ENCODE assay signal across 13 mouse cellular contexts in genomic region chr7:49766166-49766565, GRCm38 (mm10).
"Had no signal": no experiment of that assay in that cellular context is flagged by ENCODE, and none has a peak within 500 bp of the region (broad histone marks: within the 10 kb centered on the region; RNA-seq: fewer than 3 reads in every experiment).

No protein-coding gene starts in this region.

- H3K36me3 ChIP-seq: limb, embryonic 12.5 days; limb, embryonic 15.5 days had no signal

- H3K27me3 ChIP-seq: limb, embryonic 12.5 days; limb, embryonic 15.5 days; liver, embryonic 13.5 days had no signal

- H3K9ac ChIP-seq: limb, embryonic 12.5 days; limb, embryonic 15.5 days; liver, embryonic 13.5 days had no signal

- H3K9me3 ChIP-seq: limb, embryonic 12.5 days; limb, embryonic 15.5 days; liver, embryonic 13.5 days had no signal

- H3K4me2 ChIP-seq: limb, embryonic 12.5 days; limb, embryonic 15.5 days; liver, embryonic 13.5 days; midbrain, embryonic 11.5 days had no signal

- H3K4me3 ChIP-seq: limb, embryonic 12.5 days; limb, embryonic 15.5 days; liver, embryonic 13.5 days had no signal

- DNase-seq: kidney, postnatal 14 days; kidney, postnatal 4 days; left cerebral cortex, postnatal 4 days; liver, embryonic 13.5 days; lung, adult 2 months; lung, postnatal 14 days; lung, postnatal 4 days; midbrain, embryonic 14.5 days; thymus, adult 18-20 months; thymus, postnatal 36 days had no signal

- H3K4me1 ChIP-seq: limb, embryonic 12.5 days; limb, embryonic 15.5 days had no signal

- H3K27ac ChIP-seq: limb, embryonic 12.5 days; limb, embryonic 15.5 days; liver, embryonic 13.5 days had no signal
